Mouse (Mus musculus) hindbrain, embryonic 10.5 days (tissue): ENCODE measurements around the gene Med29. TPM values are rescaled to one million over a fixed set of nuclear protein-coding genes. Genes with fewer than 3 reads are reported as not detected.
"Not testable (repeated sequence)": the region's sequence is repeated elsewhere in the genome, so short reads cannot be mapped to it uniquely, and the experiment has no call there.

Experiments
- DNase-seq: peaks from one replicate; pipeline ENCODE4 v3.0.0-alpha.2; 2017; ENCODE audit warnings: low spot score
- H3K27ac ChIP-seq: fragments of 300-500 bp; sonication (generic); 2 replicates; pipeline ENCODE4 v1.5.1; 2016; ENCODE audit warnings: mild to moderate bottlenecking, moderate library complexity
- H3K27me3 ChIP-seq: fragments of 300-500 bp; sonication (generic); 2 replicates; pipeline ENCODE4 v1.6.1; 2016; ENCODE audit warnings: mild to moderate bottlenecking; ENCODE audit not compliant: poor library complexity, insufficient read depth, severe bottlenecking
- H3K36me3 ChIP-seq: fragments of 300-500 bp; sonication (generic); 2 replicates; pipeline ENCODE4 v1.6.1; 2016; ENCODE audit warnings: mild to moderate bottlenecking, moderate library complexity
- H3K4me1 ChIP-seq: fragments of 300-500 bp; sonication (generic); replicated peaks from 2 replicates; pipeline ENCODE4 v1.6.1; 2016; ENCODE audit warnings: mild to moderate bottlenecking
- H3K4me3 ChIP-seq: fragments of 300-500 bp; sonication (generic); 2 replicates; pipeline ENCODE4 v1.5.1; 2016; ENCODE audit warnings: mild to moderate bottlenecking, moderate library complexity
- H3K9me3 ChIP-seq: fragments of 300-500 bp; sonication (generic); 2 replicates; pipeline ENCODE4 v1.6.1; 2016; ENCODE audit warnings: mild to moderate bottlenecking, moderate library complexity
- WGBS: fragments of 180-500 bp; shearing (Covaris S2); methylation state at CpG from one replicate; pipeline ENCODE4 v1.1.7; 2016; 5-methylcytosine and 5-hydroxymethylcytosine counted together
- polyA plus RNA-seq: library from polyadenylated mRNA; unstranded; fragments of >200 nt; fragmentation: Nextera tagmentation; extraction: Ambion mirVana; gene quantifications from 2 replicates; pipeline ENCODE4 v1.2.1, GENCODE M21; 2016

The Med29 gene
- polyA plus RNA-seq, 1 experiment from 2014 or later: 65.0 TPM

GRCm38 (mm10) chr7:28419416-28419815 is 26.9 kb upstream of the Med29 start:
- Histone ChIP-seq H3K4me3 (no peak overlapping the region), H3K9me3 (no peaks in the 10 kb centered on the region), H3K27ac (no peak overlapping the region), H3K4me1 (no peaks in the 10 kb centered on the region), H3K36me3 (peaks cover 100% of the 10 kb centered on the region), H3K27me3 (no peaks in the 10 kb centered on the region)
- 96% methylated on average over 2 of the region's 2 CpGs for WGBS
- DNase-seq: no peak

GRCm38 (mm10) chr7:28418096-28418670 is 25.7 kb upstream of the Med29 start:
- 89% methylated on average over 8 of the region's 8 CpGs for WGBS
- DNase-seq: no peak
- no peaks in the 10 kb centered on the region for H3K4me1 ChIP-seq

GRCm38 (mm10) chr7:28417368-28417767 is 24.9 kb upstream of the Med29 start:
- no peak overlapping the region for H3K27ac ChIP-seq
- H3K36me3 ChIP-seq: peaks cover 100% of the 10 kb centered on the region
- no peak for DNase-seq
- H3K27me3 ChIP-seq: no peaks in the 10 kb centered on the region
- H3K4me1 ChIP-seq: no peaks in the 10 kb centered on the region
- no peak overlapping the region for H3K4me3 ChIP-seq
- no peaks in the 10 kb centered on the region for H3K9me3 ChIP-seq

More at GRCm38 (mm10) chr7:28418096-28418670, 25.7 kb upstream of the Med29 start:
- no peaks in the 10 kb centered on the region for H3K27me3 ChIP-seq
- peaks cover 100% of the 10 kb centered on the region for H3K36me3 ChIP-seq
- no peak overlapping the region for H3K27ac ChIP-seq
- H3K9me3 ChIP-seq: no peaks in the 10 kb centered on the region
- no peak overlapping the region for H3K4me3 ChIP-seq

GRCm38 (mm10) chr7:28412826-28413225 is 20.3 kb upstream of the Med29 start:
- Histone ChIP-seq H3K9me3 (no peaks in the 10 kb centered on the region), H3K36me3 (peaks cover 99% of the 10 kb centered on the region), H3K27ac (no peak overlapping the region), H3K4me3 (no peak overlapping the region), H3K4me1 (no peaks in the 10 kb centered on the region), H3K27me3 (no peaks in the 10 kb centered on the region)
- no peak for DNase-seq
- WGBS: 93% methylated on average over 4 of the region's 4 CpGs

GRCm38 (mm10) chr7:28410841-28411475 is 18.4 kb upstream of the Med29 start:
- H3K27ac ChIP-seq: no peak overlapping the region
- no peaks in the 10 kb centered on the region for H3K9me3 ChIP-seq
- DNase-seq: no peak
- 92% methylated on average over 3 of the region's 3 CpGs for WGBS
- no peaks in the 10 kb centered on the region for H3K27me3 ChIP-seq
- no peaks in the 10 kb centered on the region for H3K4me1 ChIP-seq
- H3K4me3 ChIP-seq: no peak overlapping the region
- peaks cover 99% of the 10 kb centered on the region for H3K36me3 ChIP-seq

GRCm38 (mm10) chr7:28401942-28402341 is 9.4 kb upstream of the Med29 start:
- DNase-seq: no peak
- no peaks in the 10 kb centered on the region for H3K9me3 ChIP-seq
- WGBS: 77% methylated on average over 3 of the region's 3 CpGs
- H3K27ac ChIP-seq: no peak overlapping the region
- no peaks in the 10 kb centered on the region for H3K27me3 ChIP-seq
- H3K36me3 ChIP-seq: peaks cover 99% of the 10 kb centered on the region
- H3K4me3 ChIP-seq: no peak overlapping the region
- H3K4me1 ChIP-seq: no peaks in the 10 kb centered on the region

GRCm38 (mm10) chr7:28401030-28401429 is 8.5 kb upstream of the Med29 start:
- no peak for DNase-seq
- WGBS: 86% methylated on average over 1 of the region's 1 CpGs
- no peak overlapping the region for H3K4me3 ChIP-seq
- H3K9me3 ChIP-seq: no peaks in the 10 kb centered on the region
- no peaks in the 10 kb centered on the region for H3K4me1 ChIP-seq
- peaks cover 99% of the 10 kb centered on the region for H3K36me3 ChIP-seq
- no peaks in the 10 kb centered on the region for H3K27me3 ChIP-seq
- H3K27ac ChIP-seq: no peak overlapping the region

GRCm38 (mm10) chr7:28398696-28399340 is 6.3 kb upstream of the Med29 start:
- 93% methylated on average over 10 of the region's 10 CpGs for WGBS
- H3K27ac ChIP-seq: no peak overlapping the region

GRCm38 (mm10) chr7:28398000-28398399 is 5.5 kb upstream of the Med29 start:
- Histone ChIP-seq H3K4me3 (no peak overlapping the region), H3K27me3 (no peaks in the 10 kb centered on the region), H3K4me1 (peaks cover 9% of the 10 kb centered on the region), H3K9me3 (no peaks in the 10 kb centered on the region), H3K27ac (no peak overlapping the region), H3K36me3 (peaks cover 86% of the 10 kb centered on the region)
- DNase-seq: no peak
- 69% methylated on average over 3 of the region's 3 CpGs for WGBS

More at GRCm38 (mm10) chr7:28398696-28399340, 6.3 kb upstream of the Med29 start:
- no peak overlapping the region for H3K4me3 ChIP-seq
- no peaks in the 10 kb centered on the region for H3K27me3 ChIP-seq
- H3K4me1 ChIP-seq: peaks cover 2% of the 10 kb centered on the region
- DNase-seq: no peak
- peaks cover 94% of the 10 kb centered on the region for H3K36me3 ChIP-seq
- H3K9me3 ChIP-seq: no peaks in the 10 kb centered on the region

GRCm38 (mm10) chr7:28395425-28395824 is 2.9 kb upstream of the Med29 start:
- DNase-seq: no peak
- Histone ChIP-seq H3K36me3 (peaks cover 66% of the 10 kb centered on the region), H3K9me3 (no peaks in the 10 kb centered on the region), H3K4me1 (peaks cover 23% of the 10 kb centered on the region), H3K27me3 (no peaks in the 10 kb centered on the region), H3K4me3 (no peak overlapping the region), H3K27ac (no peak overlapping the region)
- 97% methylated on average over 4 of the region's 4 CpGs for WGBS

GRCm38 (mm10) chr7:28393272-28393951 is 904 bp upstream of the Med29 start:
- Histone ChIP-seq H3K27ac (peak overlapping the region; percentile 88), H3K36me3 (peaks cover 66% of the 10 kb centered on the region), H3K4me3 (peak overlapping the region; percentile 96), H3K9me3 (no peaks in the 10 kb centered on the region), H3K4me1 (peaks cover 23% of the 10 kb centered on the region), H3K27me3 (no peaks in the 10 kb centered on the region)
- DNase-seq: no peak
- 5% methylated on average over 22 of the region's 22 CpGs for WGBS

GRCm38 (mm10) chr7:28390331-28390730 is 2.2 kb downstream of the Med29 start:
- Histone ChIP-seq H3K9me3 (no peaks in the 10 kb centered on the region), H3K27ac (no peak overlapping the region), H3K4me3 (no peak overlapping the region), H3K36me3 (peaks cover 66% of the 10 kb centered on the region), H3K27me3 (no peaks in the 10 kb centered on the region), H3K4me1 (peaks cover 27% of the 10 kb centered on the region)
- 97% methylated on average over 3 of the region's 3 CpGs for WGBS
- no peak for DNase-seq

- not testable (repeated sequence) for H3K9me3 ChIP-seq, H3K27ac ChIP-seq, H3K27me3 ChIP-seq, H3K4me3 ChIP-seq, DNase-seq
- WGBS: 93% methylated on average over 7 of the region's 7 CpGs
- peaks cover 60% of the 10 kb centered on the region for H3K36me3 ChIP-seq
- peaks cover 30% of the 10 kb centered on the region for H3K4me1 ChIP-seq
Measured at GRCm38 (mm10) chr7:28387384-28387783, 5.1 kb downstream of the Med29 start.
